Mouse (Mus musculus): ENCODE measurements at regions not wholly inside any gene's neighbourhood (a gene's known extent, or its start where the extent isn't known, plus 50 kb on each side); places are given as distances from the start of the nearest gene placed in this dataset.

- Histone ChIP-seq H3K9me3 (no peaks in the 10 kb centered on the region), H3K4me3 (replicated peaks) (peak overlapping the region; percentile 41), H3K4me1 (replicated peaks) (peaks cover 11% of the 10 kb centered on the region), H3K27ac (peak overlapping the region; percentile 47; the same call in 1 of the 2 replicates), H3K4me2 (replicated peaks) (peak overlapping the region; percentile 59), H3K9ac (replicated peaks) (peak overlapping the region; percentile 55), H3K27me3 (no peaks in the 10 kb centered on the region), H3K36me3 (no peaks in the 10 kb centered on the region)
- peak; percentile 95 for ATAC-seq
- WGBS, result 1% methylated on average over 14 of the region's 14 CpGs
Measured at GRCm38 (mm10) chr11:39794183-39794652, 900.8 kb downstream of the Mat2b start.

GRCm38 (mm10) chr11:39792112-39792511 is 902.9 kb downstream of the Mat2b start:
- H3K4me3 ChIP-seq (replicated peaks), result no peak overlapping the region
- no peak overlapping the region for H3K9ac ChIP-seq (replicated peaks)
- no peaks in the 10 kb centered on the region for H3K27me3 ChIP-seq
- H3K4me2 ChIP-seq (replicated peaks), result no peak overlapping the region
- H3K27ac ChIP-seq, result no peak overlapping the region
- WGBS, result 82% methylated on average over 2 of the region's 2 CpGs
- no peaks in the 10 kb centered on the region for H3K9me3 ChIP-seq
- no peak for ATAC-seq
- peaks cover 11% of the 10 kb centered on the region for H3K4me1 ChIP-seq (replicated peaks)
- no peaks in the 10 kb centered on the region for H3K36me3 ChIP-seq
